Mouse (Mus musculus) WW6 (cell line): ENCODE measurements around the gene Nat8f4.
"Not testable (repeated sequence)": the region's sequence is repeated elsewhere in the genome, so short reads cannot be mapped to it uniquely, and the experiment has no call there.

Experiments used
- DNase-seq: peaks from one replicate; pipeline ENCODE4 v3.0.0-alpha.2; 2013; ENCODE audit warnings: low read depth, low spot score

The Nat8f4 gene

GRCm38 (mm10) chr6:85902303-85902702, 2.4 kb downstream of the Nat8f4 start:
- no peak for DNase-seq

GRCm38 (mm10) chr6:85898596-85899475, 5.8 kb downstream of the Nat8f4 start:
- not testable (repeated sequence) for DNase-seq

- DNase-seq: not testable (repeated sequence)
Observed at GRCm38 (mm10) chr6:85895061-85895648, 9.5 kb downstream of the Nat8f4 start.

GRCm38 (mm10) chr6:85888961-85889360, 15.7 kb downstream of the Nat8f4 start:
- no peak for DNase-seq

GRCm38 (mm10) chr6:85884311-85884710, 20.4 kb downstream of the Nat8f4 start:
- DNase-seq: no peak

GRCm38 (mm10) chr6:85883246-85883645, 21.4 kb downstream of the Nat8f4 start:
- not testable (repeated sequence) for DNase-seq

GRCm38 (mm10) chr6:85869006-85869405, 35.7 kb downstream of the Nat8f4 start, which contains the start of gene Nat8f2:
Nat8f2 (minus strand) TSS chr6:85869158.
- DNase-seq: not testable (repeated sequence)

- DNase-seq: no peak
Observed at GRCm38 (mm10) chr6:85867726-85868690, 36.7 kb downstream of the Nat8f4 start.

GRCm38 (mm10) chr6:85866995-85867394, 37.7 kb downstream of the Nat8f4 start:
- not testable (repeated sequence) for DNase-seq

GRCm38 (mm10) chr6:85866166-85866565, 38.5 kb downstream of the Nat8f4 start:
- DNase-seq: not testable (repeated sequence)

GRCm38 (mm10) chr6:85864900-85865639, 39.6 kb downstream of the Nat8f4 start:
- DNase-seq: not testable (repeated sequence)

GRCm38 (mm10) chr6:85863840-85864239, 40.8 kb downstream of the Nat8f4 start:
- DNase-seq: no peak

- DNase-seq: no peak
Observed at GRCm38 (mm10) chr6:85863136-85863535, 41.5 kb downstream of the Nat8f4 start.

GRCm38 (mm10) chr6:85862565-85862964, 42.1 kb downstream of the Nat8f4 start:
- no peak for DNase-seq

- DNase-seq: no peak
Observed at GRCm38 (mm10) chr6:85861247-85861646, 43.4 kb downstream of the Nat8f4 start.

- no peak for DNase-seq
Observed at GRCm38 (mm10) chr6:85856194-85856678, 48.4 kb downstream of the Nat8f4 start.

- no peak for DNase-seq
Observed at GRCm38 (mm10) chr6:85853481-85853880, 51.2 kb downstream of the Nat8f4 start.

GRCm38 (mm10) chr6:85851062-85851773, 53.5 kb downstream of the Nat8f4 start:
- no peak for DNase-seq

GRCm38 (mm10) chr6:85849240-85849639, 55.4 kb downstream of the Nat8f4 start:
- no peak for DNase-seq
